Mouse (Mus musculus) Patski (cell line): ENCODE data around the gene Lce3a. TPM values are rescaled to one million over a fixed set of nuclear protein-coding genes. Genes with fewer than 3 reads are reported as not detected.

Experiments
- ATAC-seq: fragments of 100-300 bp; one replicate; pipeline ENCODE4 v1.8.0; 2021
- CTCF ChIA-PET: fragments of 350-600 bp; sonication (Branson Sonifier 250); formaldehyde crosslinking; loops from one replicate; lab custom pipeline; 2022; ENCODE audit warnings: inconsistent platforms; lab: Charles Lee
- POLR2A ChIA-PET: fragments of 350-600 bp; sonication (Branson Sonifier 250); formaldehyde crosslinking; loops from one replicate; lab custom pipeline; 2022; ENCODE audit warnings: antibody characterized with exemption, inconsistent platforms; lab: Charles Lee
- DNase-seq: peaks from one replicate; pipeline ENCODE4 v3.0.0-alpha.2; 2011; ENCODE audit warnings: low read depth, low spot score
- H3K27me3 ChIP-seq: fragments of 371-371 bp; one replicate; pipeline ENCODE4 v1.5.1; 2021
- CTCF ChIP-seq: fragments of 100-300 bp; IDR thresholded peaks from one replicate; pipeline ENCODE4 v1.5.1; 2021
- in situ Hi-C: fragments of 300-500 bp; cut with MboI; formaldehyde crosslinking; loops from 3 replicates; pipeline ENCODE4 v1.11.1; 2018; ENCODE audit warnings: low pct_unique_long_range_greater_than_20kb, mixed read lengths
- polyA plus RNA-seq: library from polyadenylated mRNA; unstranded; gene quantifications from one replicate; pipeline ENCODE4 v1.2.3, GENCODE M21; 2021

Gene Lce3a
- polyA plus RNA-seq, 1 experiment from 2014 or later, result 0.54 TPM

DNA sequence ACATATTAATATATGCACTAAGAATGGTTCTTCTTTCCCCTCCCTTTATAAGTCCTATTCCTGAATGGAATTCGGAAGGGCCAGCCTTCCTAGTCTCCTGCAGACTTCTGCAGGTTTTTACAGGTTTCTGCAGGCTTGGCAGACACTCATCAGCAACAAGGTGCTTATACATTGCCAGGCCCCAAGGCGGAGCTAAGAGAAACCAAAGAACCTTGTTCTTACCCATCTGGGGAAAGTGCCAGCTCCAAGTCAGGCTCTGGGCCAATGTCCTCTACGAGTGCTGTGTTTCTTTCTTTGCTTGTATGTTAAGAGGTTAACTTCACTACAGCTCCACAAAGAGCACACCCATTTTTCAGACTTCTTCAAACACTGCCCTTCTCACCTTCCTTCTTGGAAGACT, 32.0 kb downstream of the Lce3a start:
- no peak for ATAC-seq
- no peak for TF ChIP-seq CTCF
- in situ Hi-C loops, result no loop called here
- ChIA-PET CTCF (interaction anchor here (2.6 kb wide), 1 partner anchor 13 kb away, joined by 13 read pairs; no protein-coding TSS in a partner anchor), POLR2A (no interaction called here)
- peaks cover 18% of the 10 kb centered on the region for H3K27me3 ChIP-seq
- no peak for DNase-seq

Other genes starting within 250 kb of the Lce3a start
- not detected for gene Lce1c, start 247.0 kb downstream of the Lce3a start, polyA plus RNA-seq
- not detected for gene Lce1d, start 239.0 kb downstream of the Lce3a start, polyA plus RNA-seq
- gene Lce1e, start 217.2 kb downstream of the Lce3a start, polyA plus RNA-seq, result not detected
- gene Lce1f, start 205.9 kb downstream of the Lce3a start, polyA plus RNA-seq, result not detected
- not detected for gene Gm38119, start 187.1 kb downstream of the Lce3a start, polyA plus RNA-seq
- gene Lce1g, start 173.9 kb downstream of the Lce3a start, polyA plus RNA-seq, result not detected
- gene Lce1h, start 161.2 kb downstream of the Lce3a start, polyA plus RNA-seq, result not detected
- gene Lce1i, start 147.3 kb downstream of the Lce3a start, polyA plus RNA-seq, result not detected
- gene Lce1j, start 135.7 kb downstream of the Lce3a start, polyA plus RNA-seq, result not detected
- not detected for gene Lce1k, start 118.3 kb downstream of the Lce3a start, polyA plus RNA-seq
- gene Kprp, start 99.0 kb downstream of the Lce3a start, polyA plus RNA-seq, result not detected
- not detected for gene Lce1l, start 74.9 kb downstream of the Lce3a start, polyA plus RNA-seq
- gene 2310050C09Rik, start 56.0 kb downstream of the Lce3a start, polyA plus RNA-seq, result not detected
- not detected for gene Lce3b, start 6.7 kb upstream of the Lce3a start, polyA plus RNA-seq
- 2.1 TPM for gene Lce3c, start 18.3 kb upstream of the Lce3a start, polyA plus RNA-seq
- gene Lce3d, start 31.2 kb upstream of the Lce3a start, polyA plus RNA-seq, result 1.1 TPM
- not detected for gene Lce3e, start 40.8 kb upstream of the Lce3a start, polyA plus RNA-seq
- not detected for gene Lce3f, start 66.0 kb upstream of the Lce3a start, polyA plus RNA-seq
- gene Crct1, start 89.5 kb upstream of the Lce3a start, polyA plus RNA-seq, result 0.31 TPM
- not detected for gene Lce1m, start 92.8 kb upstream of the Lce3a start, polyA plus RNA-seq
- gene Gm4858, start 142.6 kb upstream of the Lce3a start, polyA plus RNA-seq, result not detected
- not detected for gene Crnn, start 218.6 kb upstream of the Lce3a start, polyA plus RNA-seq